Mouse (Mus musculus) spleen, postnatal 14 days (tissue): ENCODE measurements around the gene Sertad1.

Experiments used
- DNase-seq, 2 experiments: peaks; one replicate each; pipeline ENCODE4 v3.0.0; 2021 to 2022; ENCODE audit warnings: low spot score in 2 of 2

Sertad1 gene

GRCm38 (mm10) chr7:27486770-27487697 is at the start of gene Sertad1:
Sertad1 (plus strand) TSS chr7:27486910.
- peak; percentile 100 for DNase-seq

GRCm38 (mm10) chr7:27437544-27437943 is 49.2 kb upstream of the Sertad1 start:
- DNase-seq: peak in 1 of 2 experiments; percentile 46

DNA sequence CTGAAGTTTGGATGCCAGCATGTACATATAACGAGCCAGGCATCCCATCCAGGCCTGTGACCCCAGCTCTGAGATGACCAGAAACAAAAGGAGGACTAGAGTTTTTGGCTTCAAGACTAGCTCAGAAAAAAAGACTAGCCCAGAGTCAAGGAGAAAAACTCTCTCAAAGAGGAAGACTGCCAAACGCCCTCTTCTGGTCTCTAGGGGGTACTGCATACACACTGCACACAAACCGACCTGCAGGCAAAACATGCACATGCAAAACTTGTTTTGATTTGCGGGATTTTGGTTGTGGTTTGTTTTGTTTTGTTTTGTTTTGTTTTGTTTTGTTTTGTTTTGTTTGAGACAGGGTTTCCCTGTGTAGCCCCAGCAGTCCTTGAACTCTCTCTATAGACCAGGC is 46.7 kb upstream of the Sertad1 start:
- no peak for DNase-seq

DNA sequence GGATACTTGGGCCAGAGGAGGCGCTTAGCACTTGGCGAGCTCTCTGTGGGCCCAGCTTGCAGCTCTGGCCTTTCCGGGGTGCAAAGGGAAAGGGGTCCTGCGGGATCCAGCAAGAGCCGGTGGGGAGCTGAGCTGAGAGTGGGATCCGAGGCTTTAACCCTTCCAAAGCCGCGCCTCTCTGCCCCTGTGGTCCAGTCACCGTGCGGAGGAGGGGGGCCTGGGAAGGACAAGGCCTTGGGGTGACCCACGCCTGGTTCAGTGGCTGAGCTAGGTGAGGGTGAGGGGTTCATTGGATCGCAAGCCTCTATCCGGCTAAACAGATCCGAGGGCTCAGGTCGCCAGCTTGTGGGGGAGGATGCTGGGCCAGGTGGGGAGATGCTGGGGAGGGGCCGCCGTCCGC is 40.7 kb upstream of the Sertad1 start:
- DNase-seq: no peak

- DNase-seq: no peak
Observed at GRCm38 (mm10) chr7:27446521-27447418, 39.9 kb upstream of the Sertad1 start.

DNA sequence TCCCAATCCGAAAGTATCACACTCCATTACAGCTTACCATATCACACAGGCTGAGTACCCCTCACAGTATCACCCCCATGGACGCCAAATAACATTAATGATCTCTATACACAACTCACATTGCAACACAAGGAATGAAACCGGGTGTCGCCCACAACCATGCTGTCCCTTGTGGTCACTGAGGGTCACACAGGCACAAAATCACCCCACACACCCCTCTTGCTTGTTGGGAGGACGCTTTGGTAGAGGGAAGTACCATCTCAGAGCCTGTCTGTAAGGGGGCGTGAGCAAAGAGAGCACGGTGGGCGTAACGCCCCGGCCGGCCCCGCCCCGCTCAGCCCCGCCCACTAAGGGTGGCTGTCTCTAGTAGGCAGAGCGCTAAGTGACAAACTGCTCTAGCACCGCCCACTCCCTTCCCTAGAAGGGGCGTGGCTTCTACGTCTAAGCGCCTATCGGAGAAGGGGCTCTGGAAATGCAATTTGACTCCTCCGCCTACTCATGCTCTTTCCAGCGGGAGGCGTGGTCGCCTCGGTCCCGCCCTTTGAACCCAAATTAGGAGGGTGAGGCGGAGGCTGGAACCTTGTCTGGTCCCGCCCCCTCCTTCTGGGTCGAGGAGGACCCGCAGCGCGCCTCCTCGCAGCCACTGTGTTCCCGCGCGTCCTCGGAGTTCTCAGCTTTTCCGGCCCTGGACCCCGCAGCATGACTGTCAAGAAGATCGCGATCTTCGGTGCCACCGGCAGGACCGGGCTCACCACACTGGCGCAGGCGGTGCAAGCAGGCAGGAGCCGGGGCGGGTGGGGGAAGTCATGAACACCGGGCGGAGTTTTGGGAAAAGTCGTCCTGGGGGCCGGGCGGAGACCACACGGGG is 39.1 kb upstream of the Sertad1 start, which contains the start of the genes Sptbn4 and Blvrb:
Gene Sptbn4 (minus strand): TSS at position 268 of the 868 bp plus-strand sequence.
Gene Blvrb (plus strand): TSS at position 560 of the 868 bp plus-strand sequence.
- peak; percentile 98 for DNase-seq

DNA sequence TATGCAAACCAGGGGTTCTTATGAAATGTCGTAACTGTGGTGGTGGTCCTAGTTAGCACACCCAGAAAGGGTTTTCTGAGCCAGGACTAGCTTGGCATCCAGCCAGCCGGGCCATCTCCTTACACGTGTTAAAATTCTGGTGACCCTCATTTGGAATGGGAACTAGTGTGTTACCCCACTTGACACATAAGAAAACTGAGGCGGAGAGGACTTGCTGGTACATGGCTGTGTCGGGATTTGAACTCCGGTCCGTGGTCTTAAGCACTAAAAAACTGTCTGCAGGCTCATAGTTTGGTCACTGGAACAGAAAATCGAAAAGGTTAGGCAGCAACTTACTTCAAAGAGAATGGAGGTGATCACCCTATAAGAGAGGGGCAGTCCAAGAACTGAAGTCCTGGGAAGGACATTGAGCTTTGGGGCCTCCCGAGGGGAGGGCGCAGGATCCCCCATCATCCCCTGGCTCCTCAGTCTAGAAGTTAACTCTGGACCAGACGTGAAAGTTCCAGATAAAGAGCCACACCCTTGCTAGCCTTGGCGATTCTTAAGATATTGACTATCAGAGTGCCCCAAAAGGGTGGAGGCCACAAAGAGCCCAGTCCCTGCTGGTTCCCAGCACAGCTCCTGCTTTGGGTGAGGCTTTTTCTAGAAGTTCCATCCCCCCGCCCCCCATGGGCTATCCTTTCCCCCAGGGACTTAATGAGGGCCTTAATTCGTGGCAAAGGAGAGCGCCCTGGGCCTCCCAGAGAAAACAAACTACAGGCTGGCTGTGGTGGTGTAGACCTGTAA is 38.1 kb upstream of the Sertad1 start:
- DNase-seq: peak in 1 of 2 experiments; percentile 34

DNA sequence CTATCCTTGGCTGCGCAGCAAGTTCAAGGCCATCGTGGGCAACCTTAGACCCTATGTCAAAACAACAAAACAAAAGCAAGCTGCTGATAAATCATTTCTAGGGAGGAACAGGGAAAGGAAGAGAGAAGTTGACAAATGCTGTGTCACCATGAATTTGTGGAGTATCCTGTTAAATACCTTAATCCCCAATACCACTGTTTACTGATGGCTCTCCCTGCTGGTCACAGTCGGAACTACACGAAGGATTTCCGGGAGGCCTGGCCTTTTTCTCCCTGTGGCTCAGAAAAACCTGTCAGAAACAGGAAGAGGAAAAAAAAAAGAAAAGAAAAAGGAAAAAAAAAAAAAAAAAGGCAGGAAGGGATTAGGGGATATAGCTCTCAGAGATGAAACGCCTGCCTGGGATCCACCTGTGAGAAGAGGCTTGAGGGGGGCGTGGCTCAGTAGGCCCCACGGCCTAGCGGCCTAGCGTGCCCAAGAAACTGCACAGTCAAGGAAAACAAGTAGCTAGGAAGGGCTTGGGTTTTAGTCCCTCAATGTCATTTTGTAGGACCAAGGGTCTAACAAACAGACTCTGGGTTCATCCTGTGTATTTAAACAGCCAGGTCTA is 37.4 kb upstream of the Sertad1 start:
- peak; percentile 55 to 78 for DNase-seq

DNA sequence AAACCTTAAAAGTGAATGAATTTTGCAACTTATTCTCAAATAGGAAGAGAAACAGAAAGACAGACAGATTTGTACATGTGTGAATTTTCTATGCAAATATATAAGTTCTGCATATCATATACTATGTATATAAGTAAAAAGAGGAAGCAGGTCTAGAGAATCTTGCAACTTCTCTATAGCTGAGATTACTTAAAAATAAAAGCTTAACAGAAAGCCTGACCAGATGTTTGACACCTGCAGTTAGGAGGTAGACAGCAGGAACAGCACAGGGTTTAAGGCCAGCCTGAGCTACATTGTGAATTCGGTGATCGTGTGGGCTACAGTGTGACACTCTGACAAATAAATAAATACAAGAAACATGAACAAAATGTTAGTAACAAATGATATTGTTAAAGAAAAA is 35.4 kb upstream of the Sertad1 start:
- DNase-seq: no peak

DNA sequence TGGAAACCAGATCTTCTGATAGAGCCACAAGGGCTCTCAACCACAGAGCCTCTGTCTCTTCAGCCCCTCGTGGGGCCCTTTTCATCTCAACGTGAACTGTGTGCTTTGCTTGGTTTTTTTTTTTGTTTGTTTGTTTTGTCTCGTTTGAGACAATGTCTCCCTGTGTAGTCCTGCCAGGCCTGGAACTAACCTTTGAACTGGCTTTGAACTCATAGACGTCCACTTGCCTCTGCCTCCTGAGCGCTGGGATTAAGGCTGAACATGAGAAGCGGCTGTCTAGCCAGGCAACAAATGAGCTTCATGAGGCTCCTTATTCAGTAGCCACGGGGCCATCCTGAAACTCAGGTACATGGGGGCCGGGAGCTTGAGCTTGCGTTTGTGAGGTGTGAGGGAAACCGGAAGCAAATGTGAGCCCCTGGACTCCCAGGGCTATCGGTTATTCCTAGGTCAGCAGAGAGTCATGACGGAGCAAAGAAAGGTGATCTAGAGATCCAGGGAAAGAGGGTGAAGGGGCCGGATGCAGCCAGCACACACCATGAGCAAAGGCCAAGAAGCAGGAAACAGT is 34.4 kb upstream of the Sertad1 start:
- DNase-seq: no peak

DNA sequence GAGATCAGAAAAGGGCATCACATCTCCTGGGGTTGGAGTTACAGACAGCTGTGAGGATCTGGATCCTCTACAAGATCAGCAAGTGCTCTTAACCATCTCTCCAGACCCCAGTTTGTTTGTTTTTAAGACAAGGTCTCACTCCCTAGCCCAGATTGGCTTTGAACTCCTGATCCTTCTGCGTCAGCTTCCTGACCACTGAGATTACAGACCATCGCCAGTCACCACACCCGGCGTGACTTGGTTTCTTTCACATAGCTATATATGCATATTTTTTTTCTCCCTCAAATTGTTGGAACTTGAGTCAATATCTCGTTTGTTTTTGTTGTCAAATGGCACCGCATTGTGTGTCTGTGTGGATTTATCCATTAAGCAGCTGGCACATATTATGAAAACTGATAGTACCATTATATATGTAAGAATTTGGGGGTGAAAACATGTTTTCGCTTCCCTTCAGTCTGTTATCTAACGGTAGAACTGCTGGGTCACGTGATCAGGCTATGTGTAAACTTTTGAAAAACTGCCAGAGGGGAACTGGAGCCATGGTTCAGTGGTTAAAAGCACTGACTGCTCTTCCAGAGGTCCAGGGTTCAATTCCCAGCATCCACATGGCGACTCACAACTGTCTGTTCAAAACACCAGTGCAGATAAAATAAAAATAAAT is 32.1 kb upstream of the Sertad1 start:
- no peak for DNase-seq

DNA sequence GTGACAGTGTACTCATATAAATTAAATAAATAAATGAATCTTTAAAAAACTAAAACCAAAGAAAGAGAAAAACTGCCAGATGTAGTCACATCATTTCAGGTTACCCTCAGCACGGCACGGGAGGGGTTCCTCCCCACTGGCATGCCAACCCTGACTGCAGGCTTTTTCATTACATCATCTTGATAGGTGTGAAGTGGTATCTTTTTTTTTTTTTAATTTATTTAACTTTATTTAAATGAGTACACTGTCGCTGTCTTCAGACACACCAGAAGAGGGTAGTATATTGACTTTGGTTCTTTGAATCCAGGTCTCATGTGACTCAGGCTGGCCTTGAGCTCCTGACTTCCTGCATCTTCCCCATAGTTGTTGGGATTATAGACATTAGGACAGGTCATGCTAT is 31.4 kb upstream of the Sertad1 start:
- no peak for DNase-seq

GRCm38 (mm10) chr7:27458614-27459013 is 28.1 kb upstream of the Sertad1 start:
- DNase-seq: no peak

DNA sequence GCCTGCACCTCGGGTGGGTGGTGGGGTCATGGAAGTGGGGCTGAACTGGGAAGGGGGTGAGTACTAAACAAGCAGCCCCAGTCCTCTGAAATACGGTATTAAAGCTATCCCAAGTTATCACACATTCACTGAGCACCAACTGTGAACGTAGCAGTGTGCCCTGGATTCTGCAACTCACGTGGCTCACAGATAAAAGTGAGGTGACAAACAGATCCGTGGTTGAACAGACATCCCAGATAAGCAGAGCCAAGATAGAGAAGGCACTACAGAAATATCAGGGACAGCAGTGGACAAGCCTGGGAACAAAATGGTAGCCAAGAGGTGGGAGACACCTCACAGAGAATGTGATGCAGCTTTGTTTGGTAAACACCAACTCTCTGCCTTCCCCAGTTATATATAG is 27.1 kb upstream of the Sertad1 start:
- DNase-seq: no peak

- no peak for DNase-seq
Observed at GRCm38 (mm10) chr7:27460477-27460876, 26.2 kb upstream of the Sertad1 start.

DNA sequence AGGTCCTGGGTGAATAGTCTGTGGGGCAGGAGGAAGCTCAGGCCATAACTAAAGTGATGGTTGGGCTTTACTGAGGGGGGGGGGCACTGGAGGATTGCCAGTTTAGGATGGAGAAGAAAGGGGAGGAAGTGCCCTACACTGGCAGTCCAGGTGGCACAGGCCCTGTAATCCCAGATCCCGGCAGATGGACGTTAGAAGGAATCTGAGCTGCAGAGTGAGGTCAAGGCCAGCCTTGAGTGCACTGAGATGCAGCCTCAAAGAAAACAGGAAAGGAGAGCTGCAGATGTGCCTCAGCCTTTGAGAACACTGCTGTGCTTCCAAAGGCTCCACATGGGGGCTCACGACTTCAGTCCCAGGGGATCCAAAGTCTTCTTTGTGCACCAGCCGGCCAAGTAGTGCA is 19.1 kb upstream of the Sertad1 start:
- DNase-seq: no peak

DNA sequence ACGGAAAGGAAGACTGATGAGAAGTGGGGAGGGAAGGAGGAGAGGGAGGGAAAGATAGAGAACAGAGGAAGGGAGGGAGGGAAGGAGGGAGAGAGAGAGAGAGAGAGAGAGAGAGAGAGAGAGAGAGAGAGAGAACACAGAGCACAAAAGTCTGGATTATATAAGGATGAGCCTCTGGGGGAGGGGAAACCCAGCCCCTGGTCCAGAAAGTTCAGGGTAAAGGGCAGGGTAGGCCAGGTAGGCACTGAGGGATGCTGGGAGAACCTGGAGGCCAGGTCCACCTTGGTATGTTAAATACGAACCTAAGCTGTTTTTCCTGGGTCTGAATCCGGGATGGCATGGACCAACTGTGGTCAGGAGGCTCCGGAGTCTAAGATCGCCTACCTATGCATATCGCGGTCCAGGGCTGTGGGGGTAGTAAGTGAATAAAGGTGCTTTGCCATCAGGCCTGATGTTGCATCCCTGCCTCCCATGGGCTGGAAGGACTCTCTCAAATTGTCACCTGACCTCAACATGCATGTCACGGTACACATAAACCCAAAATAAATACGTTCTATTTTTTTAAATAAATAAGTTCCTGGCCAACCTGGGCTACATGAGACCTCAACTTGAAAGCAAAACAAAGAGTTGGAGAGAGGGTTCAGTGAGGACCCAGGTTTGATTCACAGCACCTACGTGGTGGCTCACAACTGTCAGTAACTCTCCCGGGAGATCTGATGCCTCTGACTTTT is 15.2 kb upstream of the Sertad1 start:
- DNase-seq: no peak

DNA sequence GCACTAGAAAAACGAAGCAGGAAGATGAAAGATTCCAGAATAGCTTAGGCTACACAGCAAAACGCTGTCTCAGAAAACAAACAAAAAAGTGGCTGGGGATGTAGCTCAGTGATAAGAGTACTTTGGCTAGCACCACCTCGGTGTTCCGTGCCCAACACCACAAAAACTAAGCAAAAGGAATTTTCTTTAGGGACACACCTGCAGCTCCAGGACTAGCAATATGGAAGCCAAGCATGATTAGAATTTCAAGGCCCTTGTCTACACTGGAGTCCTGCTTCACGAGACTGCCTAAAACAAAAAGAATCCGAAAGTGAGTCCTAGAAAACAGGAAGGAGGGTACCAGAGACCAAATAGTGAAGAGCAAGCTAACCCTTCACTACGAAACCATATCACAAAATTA is 14.1 kb upstream of the Sertad1 start:
- no peak for DNase-seq
